Mouse (Mus musculus) kidney, postnatal 0 days (tissue): ENCODE results near the gene Abca13. TPM values are rescaled to one million over a fixed set of nuclear protein-coding genes. Genes with fewer than 3 reads are reported as not detected.
"Not testable (repeated sequence)": the region's sequence is repeated elsewhere in the genome, so short reads cannot be mapped to it uniquely, and the experiment has no call there.

Experiments
- ATAC-seq: fragments of 200-750 bp; cut with Nextera tagmentation; replicated peaks from 2 replicates; pipeline ENCODE4 v1.8.0; 2017; ENCODE audit warnings: low read depth, moderate number of reproducible peaks, moderate TSS enrichment, moderate library complexity; ENCODE audit not compliant: low FRiP score
- DNase-seq: peaks from one replicate; pipeline ENCODE4 v3.0.0-alpha.2; 2016; ENCODE audit warnings: low spot score
- H3K27ac ChIP-seq: fragments of 300-500 bp; sonication (generic); 2 replicates; pipeline ENCODE4 v1.5.1; 2014; ENCODE audit warnings: mild to moderate bottlenecking
- H3K27me3 ChIP-seq: fragments of 300-500 bp; sonication (generic); 2 replicates; pipeline ENCODE4 v1.6.1; 2014; ENCODE audit warnings: low read length, mixed read lengths; ENCODE audit not compliant: insufficient read depth
- H3K36me3 ChIP-seq: fragments of 300-500 bp; sonication (generic); 2 replicates; pipeline ENCODE4 v1.6.1; 2014; ENCODE audit warnings: low read length, mixed read lengths; ENCODE audit not compliant: insufficient read depth
- H3K4me1 ChIP-seq: fragments of 300-500 bp; sonication (generic); replicated peaks from 2 replicates; pipeline ENCODE4 v1.6.1; 2014; ENCODE audit warnings: antibody characterized with exemption, low read length, mixed read lengths; ENCODE audit not compliant: insufficient read depth
- H3K4me2 ChIP-seq: fragments of 300-500 bp; sonication (generic); 2 replicates; pipeline ENCODE4 v1.6.1; 2014; ENCODE audit warnings: mild to moderate bottlenecking, low read length, moderate library complexity, mixed read lengths
- H3K4me3 ChIP-seq: fragments of 300-500 bp; sonication (generic); replicated peaks from 2 replicates; pipeline ENCODE4 v1.5.1; 2014; ENCODE audit warnings: low read depth, low read length
- H3K9ac ChIP-seq: fragments of 300-500 bp; sonication (generic); 2 replicates; pipeline ENCODE4 v1.6.1; 2014; ENCODE audit warnings: low read depth, low read length
- H3K9me3 ChIP-seq: fragments of 300-500 bp; sonication (generic); replicated peaks from 2 replicates; pipeline ENCODE4 v1.6.1; 2016; ENCODE audit warnings: low read length, inconsistent platforms, mixed read lengths
- CTCF ChIP-seq: IDR thresholded peaks from 2 replicates; pipeline ENCODE4 v1.5.1; 2016; ENCODE audit warnings: antibody characterized with exemption, low read depth, mild to moderate bottlenecking, moderate library complexity
- WGBS: fragments of 180-500 bp; shearing (Covaris S2); extraction: QIAGEN DNeasy Blood & Tissue Kit; methylation state at CpG from one replicate; pipeline ENCODE4 v1.1.7; 2014; 5-methylcytosine and 5-hydroxymethylcytosine counted together
- polyA plus RNA-seq: library from polyadenylated mRNA; unstranded; fragments of >200 nt; fragmentation: Nextera tagmentation; extraction: Ambion mirVana; gene quantifications from 2 replicates; pipeline ENCODE4 v1.2.1, GENCODE M21; 2015

Abca13 gene
- polyA plus RNA-seq, 1 experiment from 2014 or later = 1.8 TPM

DNA sequence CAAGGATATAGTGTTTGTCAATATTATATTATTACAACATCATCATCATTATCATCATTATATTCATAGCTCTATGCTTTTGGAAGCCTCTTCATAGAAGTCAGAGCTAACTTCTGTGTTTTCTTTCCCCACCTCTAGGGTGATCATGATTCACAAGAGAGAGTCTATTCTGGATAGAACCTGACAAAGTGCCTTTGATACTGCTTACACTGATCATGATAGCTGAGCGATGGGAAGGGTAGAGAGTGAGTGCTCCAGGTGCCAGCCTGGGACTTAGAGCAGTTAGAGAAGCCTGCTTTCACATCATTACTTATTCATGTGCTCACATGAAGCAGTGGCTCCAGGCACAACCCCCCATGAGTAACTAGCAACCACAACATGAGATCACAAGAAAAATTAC is 280.7 kb downstream of the Abca13 start:
- ATAC-seq = no peak
- WGBS = 81% methylated on average over 1 of the region's 1 CpGs

DNA sequence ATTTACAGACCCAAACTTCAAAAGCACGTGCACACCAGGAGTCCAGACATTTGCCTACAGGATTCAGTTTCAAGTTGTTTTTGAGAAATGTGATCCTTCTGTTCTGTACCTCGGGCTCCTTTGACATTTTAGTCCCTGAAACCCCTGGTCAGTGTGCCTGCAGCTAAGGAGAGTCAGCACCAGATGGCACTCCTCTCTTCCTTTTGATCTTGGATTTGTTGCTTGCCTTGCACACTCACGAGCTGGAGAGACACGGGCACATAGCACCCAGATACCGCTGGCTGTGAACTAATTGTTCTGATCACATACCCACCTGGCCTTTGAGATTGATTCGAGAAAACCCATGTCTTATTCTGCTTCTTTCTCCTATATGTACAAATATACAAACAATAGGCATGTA is 289.8 kb downstream of the Abca13 start:
- H3K36me3 ChIP-seq = no peaks in the 10 kb centered on the region
- H3K4me3 ChIP-seq = no peak overlapping the region
- H3K27ac ChIP-seq = no peak overlapping the region
- TF ChIP-seq CTCF = peak; percentile 76
- H3K27me3 ChIP-seq = no peaks in the 10 kb centered on the region
- no peak overlapping the region for H3K4me2 ChIP-seq
- ATAC-seq (peak; percentile 66), DNase-seq (peak; percentile 78)
- no peaks in the 10 kb centered on the region for H3K4me1 ChIP-seq
- 15% methylated on average over 6 of the region's 6 CpGs for WGBS
- H3K9me3 ChIP-seq = no peaks in the 10 kb centered on the region
- H3K9ac ChIP-seq = no peak overlapping the region

More for the DNA sequence above, 280.7 kb downstream of the Abca13 start:
- H3K27ac ChIP-seq = no peak overlapping the region
- H3K36me3 ChIP-seq = no peaks in the 10 kb centered on the region
- no peak overlapping the region for H3K4me2 ChIP-seq
- H3K4me3 ChIP-seq = no peak overlapping the region
- TF ChIP-seq CTCF = no peak
- no peaks in the 10 kb centered on the region for H3K4me1 ChIP-seq
- no peak for DNase-seq
- H3K27me3 ChIP-seq = no peaks in the 10 kb centered on the region
- H3K9ac ChIP-seq = no peak overlapping the region
- no peaks in the 10 kb centered on the region for H3K9me3 ChIP-seq

DNA sequence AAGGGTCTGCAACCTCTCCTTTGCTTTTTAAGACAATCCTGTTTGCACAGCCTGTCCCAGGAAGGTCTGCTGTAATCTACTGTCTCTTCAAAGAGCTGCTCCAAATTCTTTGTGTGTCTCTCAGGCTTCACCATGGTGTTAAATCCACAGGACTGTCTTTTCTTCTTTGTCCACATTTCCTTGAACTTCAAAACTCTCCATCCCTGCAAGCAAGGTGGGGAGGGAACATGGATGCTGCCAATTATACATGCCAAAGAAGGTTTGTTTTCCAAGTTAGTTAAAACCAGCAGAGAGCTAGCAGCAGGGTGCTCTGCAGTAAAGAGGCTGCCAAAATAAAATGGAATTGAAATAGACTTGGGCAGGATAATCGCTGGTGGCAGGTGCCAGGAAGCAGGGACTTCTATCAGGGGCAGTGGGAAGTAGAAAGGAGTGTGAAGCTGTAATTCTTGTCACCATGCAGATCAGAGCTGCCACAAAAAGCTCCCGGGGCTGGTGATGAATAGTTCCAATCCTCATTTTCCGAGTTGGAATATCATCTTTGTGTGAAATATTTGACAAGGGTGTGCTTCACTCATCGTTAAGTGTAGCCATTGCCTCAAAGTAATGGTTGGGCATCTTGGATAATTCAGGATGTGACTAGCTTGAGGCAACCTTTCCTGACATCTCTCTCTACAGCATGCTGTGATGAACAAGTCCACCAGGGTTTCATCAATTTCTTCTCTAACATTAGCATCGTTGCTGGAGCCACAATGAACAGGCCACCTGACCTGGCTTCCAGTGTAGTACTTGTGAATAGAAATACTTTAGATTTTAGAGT is 308.8 kb downstream of the Abca13 start:
- WGBS = 41% methylated on average over 5 of the region's 5 CpGs
- no peak overlapping the region for H3K27ac ChIP-seq
- H3K9me3 ChIP-seq = no peaks in the 10 kb centered on the region
- H3K4me3 ChIP-seq = no peak overlapping the region
- no peak for TF ChIP-seq CTCF
- H3K27me3 ChIP-seq = no peaks in the 10 kb centered on the region
- DNase-seq (no peak), ATAC-seq (no peak)
- no peaks in the 10 kb centered on the region for H3K36me3 ChIP-seq
- H3K4me1 ChIP-seq = no peaks in the 10 kb centered on the region
- H3K4me2 ChIP-seq = no peak overlapping the region
- no peak overlapping the region for H3K9ac ChIP-seq

DNA sequence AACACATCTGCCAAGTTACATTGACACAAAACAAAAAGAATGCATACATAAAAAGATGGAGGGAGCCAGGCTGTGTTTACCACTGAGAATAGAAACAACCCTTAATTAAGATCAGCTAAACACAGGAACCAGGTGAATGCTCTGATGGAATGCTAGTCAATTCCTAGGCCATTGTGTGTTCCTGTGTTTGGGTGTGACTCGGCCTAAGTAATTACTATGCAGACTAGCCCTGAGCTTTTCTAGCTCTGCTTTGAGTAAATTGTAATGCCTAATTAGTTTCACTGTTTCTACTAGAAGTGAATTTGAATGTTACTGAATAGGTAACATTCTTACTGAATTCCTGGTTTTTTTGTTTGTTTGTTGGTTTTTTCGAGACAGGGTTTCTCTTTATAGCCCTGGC is 323.2 kb downstream of the Abca13 start:
- H3K9me3 ChIP-seq, H3K9ac ChIP-seq, H3K4me2 ChIP-seq, H3K27ac ChIP-seq, DNase-seq, H3K27me3 ChIP-seq, H3K4me1 ChIP-seq, H3K36me3 ChIP-seq, H3K4me3 ChIP-seq, ATAC-seq: not testable (repeated sequence)
- WGBS = 64% methylated on average over 2 of the region's 2 CpGs

DNA sequence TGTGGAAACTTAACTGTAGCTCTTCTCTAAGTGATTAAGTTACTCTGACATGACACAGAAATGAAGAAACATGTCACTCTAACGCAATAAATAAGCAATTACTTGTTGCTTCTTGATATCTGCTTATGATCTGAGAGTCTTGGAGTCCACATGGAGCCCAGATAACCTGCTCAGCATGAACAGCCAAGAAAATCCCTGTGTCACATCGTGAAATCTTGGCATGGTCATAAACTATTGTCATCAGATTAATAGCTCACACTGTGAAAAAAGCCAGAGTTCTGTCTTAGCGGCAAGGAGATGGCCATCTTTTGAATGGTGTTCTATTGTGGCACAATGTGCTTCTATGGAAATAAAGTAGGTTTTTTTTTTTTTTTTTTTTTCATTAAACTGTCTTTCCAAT is 336.8 kb downstream of the Abca13 start:
- H3K9ac ChIP-seq = no peak overlapping the region
- H3K4me1 ChIP-seq = no peaks in the 10 kb centered on the region
- no peaks in the 10 kb centered on the region for H3K9me3 ChIP-seq
- WGBS = 63% methylated on average over 3 of the region's 3 CpGs
- H3K27me3 ChIP-seq = no peaks in the 10 kb centered on the region
- no peak overlapping the region for H3K4me2 ChIP-seq
- TF ChIP-seq CTCF = no peak
- no peaks in the 10 kb centered on the region for H3K36me3 ChIP-seq
- ATAC-seq = no peak
- H3K27ac ChIP-seq = no peak overlapping the region
- DNase-seq = no peak
- no peak overlapping the region for H3K4me3 ChIP-seq

DNA sequence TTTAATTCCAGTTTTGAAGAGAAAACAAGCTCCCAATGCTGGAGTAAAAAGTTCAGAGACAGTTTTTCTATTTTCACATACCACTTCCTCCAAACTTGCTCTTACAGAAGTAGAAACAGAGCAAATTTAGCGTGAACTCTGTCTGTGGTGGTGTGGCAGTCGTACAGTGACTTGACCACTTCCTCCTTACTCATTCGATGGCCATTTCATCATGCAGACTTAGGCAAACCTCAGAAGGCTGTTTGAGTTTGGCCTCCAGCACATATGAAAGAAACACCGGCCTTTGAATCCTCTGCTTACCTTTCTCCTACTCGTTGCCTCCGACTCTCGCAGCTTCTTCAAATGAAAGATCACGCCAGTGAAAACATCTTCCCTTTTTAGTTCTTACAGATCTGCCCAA is 340.0 kb downstream of the Abca13 start:
- Histone ChIP-seq H3K27ac (no peak overlapping the region), H3K36me3 (no peaks in the 10 kb centered on the region), H3K4me3 (no peak overlapping the region), H3K4me1 (no peaks in the 10 kb centered on the region), H3K9ac (no peak overlapping the region), H3K4me2 (no peak overlapping the region), H3K27me3 (no peaks in the 10 kb centered on the region), H3K9me3 (no peaks in the 10 kb centered on the region)
- TF ChIP-seq CTCF = no peak
- 86% methylated on average over 8 of the region's 8 CpGs for WGBS
- ATAC-seq = no peak
- no peak for DNase-seq

DNA sequence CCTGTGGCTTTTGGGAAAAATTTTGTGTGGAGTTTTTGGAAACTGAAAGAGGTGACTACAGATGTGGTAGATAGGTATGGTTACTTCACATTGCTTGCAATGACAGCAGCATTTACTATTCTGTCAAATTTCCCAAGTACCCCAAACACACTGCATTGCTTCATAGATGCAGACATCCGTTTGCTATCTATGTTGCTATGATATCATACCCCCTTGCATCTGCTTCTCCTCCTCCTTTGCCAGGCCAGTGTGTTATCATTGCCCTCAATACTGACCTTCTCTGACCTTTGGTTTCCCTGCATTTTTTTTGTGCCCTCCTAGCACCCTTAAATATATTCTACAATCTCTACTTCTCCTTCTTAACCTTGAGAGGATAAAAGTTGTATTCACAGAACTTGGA is 341.4 kb downstream of the Abca13 start:
- Histone ChIP-seq H3K4me2 (no peak overlapping the region), H3K4me1 (no peaks in the 10 kb centered on the region), H3K36me3 (no peaks in the 10 kb centered on the region), H3K4me3 (no peak overlapping the region), H3K9ac (no peak overlapping the region), H3K27me3 (no peaks in the 10 kb centered on the region), H3K9me3 (no peaks in the 10 kb centered on the region), H3K27ac (no peak overlapping the region)
- DNase-seq (no peak), ATAC-seq (no peak)
- TF ChIP-seq CTCF = no peak
- WGBS = 72% methylated on average over 1 of the region's 1 CpGs
